ENCODE assay signal across 24 mouse cellular contexts in the genomic region with DNA sequence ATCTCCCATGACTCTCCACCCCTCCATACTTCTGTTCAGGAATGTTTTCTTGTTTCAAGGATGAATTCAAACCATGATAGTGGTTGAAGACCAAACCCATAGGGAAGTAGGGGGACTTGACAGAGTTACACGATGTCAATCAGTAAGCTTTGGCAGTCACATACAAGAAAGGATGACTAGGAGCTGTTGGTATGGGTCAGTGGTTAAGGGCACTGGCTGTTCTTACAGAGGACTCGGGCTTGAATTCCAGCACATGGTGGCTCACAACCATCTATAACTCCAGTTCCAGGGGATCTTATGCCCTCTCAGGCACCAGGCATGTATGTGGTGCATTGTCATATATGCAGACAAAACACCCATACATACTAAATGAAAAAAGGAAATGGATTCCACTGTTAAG. TPM values are rescaled to one million over a fixed set of nuclear protein-coding genes. Genes with fewer than 3 reads are reported as not detected.
A peak's percentile ranks its signal among the peaks of the same experiment; 100 is the strongest.
DNase-seq lines count a peak whose midpoint lies in the region; ATAC-seq and TF ChIP-seq lines count a peak whose summit lies in the region.
"Had no signal": no experiment of that assay in that cellular context is flagged by ENCODE, and none has a peak within 500 bp of the region (broad histone marks: within the 10 kb centered on the region; RNA-seq: fewer than 3 reads in every experiment).

No protein-coding gene starts in this region.

- H3K79me2 ChIP-seq in MEL (ENCODE audit: control insufficient read depth, insufficient read depth, low read length, poor library complexity): peaks cover 97% of the 10 kb centered on the region

- no peak for ATAC-seq in midbrain, embryonic 11.5 days (ENCODE audit: low FRiP score)
- ATAC-seq in midbrain, embryonic 16.5 days: no peak
- no peak for ATAC-seq in activated CD4-positive, CD25-positive, alpha-beta regulatory T cell, adult 4 months
- ATAC-seq: CD4-positive, CD25-positive, alpha-beta regulatory T cell, adult 4 months; Patski had no signal

- DNase-seq in kidney, adult 2 months: peak; percentile 58
- no peak for DNase-seq in kidney, postnatal 4 days
- peak; percentile 72 for DNase-seq in midbrain, embryonic 11.5 days (ENCODE audit: low spot score, missing footprints)
- no peak for DNase-seq in MEL (ENCODE audit: low read depth, low spot score)
- no peak for DNase-seq in lung, postnatal 36 days
- DNase-seq: adrenal gland, adult 2 months; adrenal gland, adult 8-10 months; adrenal gland, postnatal 10 days; adrenal gland, postnatal 14 days; adrenal gland, postnatal 25 days; adrenal gland, postnatal 36 days; B cell, adult 2 months; cerebellum, adult 11 months; cerebellum, adult 11-12 months; cerebellum, adult 18-20 months; cerebellum, adult 2 months; cerebellum, adult 8-10 months had no signal

- TF ChIP-seq POLR2A in kidney, adult 2 months (IDR thresholded peaks at IDR 0.05; ENCODE audit: low read depth, low read length): no peak
- no peak for TF ChIP-seq POLR2A in MEL (IDR thresholded peaks at IDR 0.05; ENCODE audit: control insufficient read depth in 1 of 2, insufficient read depth in 1 of 2, low read depth in 1 of 2, low read length in 2 of 2, poor library complexity in 1 of 2)

- no peaks in the 10 kb centered on the region for H3K27me3 ChIP-seq in kidney, adult 2 months (replicated peaks; ENCODE audit: control insufficient read depth, insufficient read depth, low read length)
- no peaks in the 10 kb centered on the region for H3K27me3 ChIP-seq in midbrain, embryonic 11.5 days (ENCODE audit: control insufficient read depth, insufficient read depth, low read length)
- no peaks in the 10 kb centered on the region for H3K27me3 ChIP-seq in midbrain, embryonic 16.5 days (ENCODE audit: control insufficient read depth, insufficient read depth, low read depth, low read length)
- H3K27me3 ChIP-seq in E14TG2a.4 (ENCODE audit: insufficient read depth, low read length) (no peaks in the 10 kb centered on the region), MEL (ENCODE audit: control insufficient read depth in 1 of 2, insufficient read depth in 2 of 2, low read length in 2 of 2) (no peaks in the 10 kb centered on the region)
- H3K27me3 ChIP-seq: CH12.LX, Patski had no signal

- H3K4me2 ChIP-seq in midbrain, embryonic 11.5 days: no peak overlapping the region
- H3K4me2 ChIP-seq in midbrain, embryonic 16.5 days (ENCODE audit: low read length): no peak overlapping the region

- H3K9me3 ChIP-seq in midbrain, embryonic 11.5 days (ENCODE audit: control insufficient read depth, low read length): no peaks in the 10 kb centered on the region
- H3K9me3 ChIP-seq in midbrain, embryonic 16.5 days (replicated peaks; ENCODE audit: control insufficient read depth, low read length, poor library complexity, severe bottlenecking): no peaks in the 10 kb centered on the region
- H3K9me3 ChIP-seq in E14TG2a.4 (ENCODE audit: low read length) (no peaks in the 10 kb centered on the region), MEL (replicated peaks; ENCODE audit: insufficient read depth, low read length) (no peaks in the 10 kb centered on the region)
- H3K9me3 ChIP-seq: G1E had no signal

- H3K36me3 ChIP-seq in kidney, adult 2 months (ENCODE audit: control insufficient read depth, insufficient read depth, low read length): no peaks in the 10 kb centered on the region
- H3K36me3 ChIP-seq in midbrain, embryonic 11.5 days (ENCODE audit: control insufficient read depth, insufficient read depth, low read length): no peaks in the 10 kb centered on the region
- no peaks in the 10 kb centered on the region for H3K36me3 ChIP-seq in midbrain, embryonic 16.5 days (ENCODE audit: control insufficient read depth, insufficient read depth, low read length)
- peaks cover 100% of the 10 kb centered on the region for H3K36me3 ChIP-seq in E14TG2a.4 (ENCODE audit: insufficient read depth, low read length)
- H3K36me3 ChIP-seq in MEL (ENCODE audit: control insufficient read depth in 1 of 2, insufficient read depth in 2 of 2, low read length in 2 of 2): peaks cover 20 to 38% of the 10 kb centered on the region in 2 experiments

- no peak overlapping the region for H3K4me3 ChIP-seq in kidney, adult 2 months (ENCODE audit: insufficient read depth, low read depth, low read length)
- H3K4me3 ChIP-seq in midbrain, embryonic 11.5 days (ENCODE audit: low read depth, low read length): no peak overlapping the region
- H3K4me3 ChIP-seq in midbrain, embryonic 16.5 days (ENCODE audit: low read depth, low read length): no peak overlapping the region
- H3K4me3 ChIP-seq in E14TG2a.4 (replicated peaks; ENCODE audit: low read length) (0 out of 2 replicates have a peak overlapping the region, but pooled peaks have one; percentile 1), MEL (ENCODE audit: control insufficient read depth in 1 of 2, insufficient read depth in 1 of 2, low read depth in 2 of 2, low read length in 2 of 2) (no peak overlapping the region)

- 26% methylated on average over 2 of the region's 2 CpGs for WGBS in kidney, adult 2 months
- WGBS in midbrain, embryonic 11.5 days: 57% methylated on average over 2 of the region's 2 CpGs
- 58% methylated on average over 2 of the region's 2 CpGs for WGBS in midbrain, embryonic 16.5 days

- no peak overlapping the region for H3K9ac ChIP-seq in midbrain, embryonic 11.5 days (ENCODE audit: low read length)
- no peak overlapping the region for H3K9ac ChIP-seq in midbrain, embryonic 16.5 days (ENCODE audit: low read depth, low read length)
- H3K9ac ChIP-seq in MEL (ENCODE audit: control insufficient read depth, low read depth, low read length, poor library complexity, severe bottlenecking): no peak overlapping the region

- H3K27ac ChIP-seq in kidney, adult 2 months (ENCODE audit: insufficient read depth, low read depth, low read length): no peak overlapping the region
- H3K27ac ChIP-seq in midbrain, embryonic 11.5 days (ENCODE audit: low read depth, low read length): no peak overlapping the region
- H3K27ac ChIP-seq in midbrain, embryonic 16.5 days (ENCODE audit: low read length): no peak overlapping the region
- no peak overlapping the region for H3K27ac ChIP-seq in MEL (ENCODE audit: control insufficient read depth, low read depth, low read length)

- TF ChIP-seq CTCF in kidney, adult 2 months (conservative IDR thresholded peaks at IDR 0.05; ENCODE audit: insufficient read depth, insufficient read length, low read depth, low read length): no peak
- TF ChIP-seq CTCF in E14TG2a.4 (conservative IDR thresholded peaks at IDR 0.05; ENCODE audit: low read length): no peak
- no peak for TF ChIP-seq CTCF in MEL (IDR thresholded peaks at IDR 0.05 in 2 of 3, conservative IDR thresholded peaks at IDR 0.05 in 1 of 3; ENCODE audit: control insufficient read depth in 1 of 3, insufficient read depth in 1 of 3, low read depth in 2 of 3, low read length in 3 of 3, poor library complexity in 1 of 3, severe bottlenecking in 1 of 3)

- peaks cover 84% of the 10 kb centered on the region for H3K4me1 ChIP-seq in kidney, adult 2 months (ENCODE audit: control insufficient read depth, insufficient read depth, low read length)
- peaks cover 22% of the 10 kb centered on the region for H3K4me1 ChIP-seq in midbrain, embryonic 11.5 days (ENCODE audit: control insufficient read depth, insufficient read depth, low read length)
- peaks cover 18% of the 10 kb centered on the region for H3K4me1 ChIP-seq in midbrain, embryonic 16.5 days (ENCODE audit: control insufficient read depth, insufficient read depth, low read length)
- H3K4me1 ChIP-seq in E14TG2a.4 (replicated peaks; ENCODE audit: low read depth, low read length) (peaks cover 100% of the 10 kb centered on the region), MEL (ENCODE audit: control insufficient read depth in 1 of 2, insufficient read depth in 2 of 2, low read length in 2 of 2) (peaks cover 0 to 6% of the 10 kb centered on the region in 2 experiments; a peak in 2 of 4 replicates)

- TF ChIP-seq RAD21 in MEL (IDR thresholded peaks at IDR 0.05; ENCODE audit: low read depth, low read length): no peak

- TF ChIP-seq EP300 in MEL (IDR thresholded peaks at IDR 0.05; ENCODE audit: low read depth in 1 of 2, low read length in 2 of 2): no peak

TF ChIP-seq in MEL, 35 proteins besides CTCF, POLR2A, EP300 and RAD21:
- TF ChIP-seq ZKSCAN1 (IDR thresholded peaks at IDR 0.05; ENCODE audit: low read depth, low read length) (no peak), USF2 (IDR thresholded peaks at IDR 0.05; ENCODE audit: borderline replicate concordance in 1 of 2, insufficient read depth in 1 of 2, low read depth in 1 of 2, low read length in 2 of 2) (no peak), ZMIZ1 (IDR thresholded peaks at IDR 0.05; ENCODE audit: low read depth, low read length) (0 out of 2 replicates have a peak, but pooled peaks have one; percentile 4), MEF2A (IDR thresholded peaks at IDR 0.05; ENCODE audit: extremely low read depth, insufficient replicate concordance, low read depth, low read length, poor library complexity, severe bottlenecking) (no peak), HCFC1 (IDR thresholded peaks at IDR 0.05; ENCODE audit: low read depth, low read length) (no peak)

RNA-seq across cellular contexts. Expression of a gene that starts 21.7 kb away (rescaled TPM):
- polyA plus RNA-seq in kidney, adult 2 months (2012; rRNA removed): 29.9 and 30.2 TPM in 2 replicates
- 17.1 and 20.2 TPM in 2 replicates for polyA plus RNA-seq in midbrain, embryonic 11.5 days (2014; fragmentation: Nextera tagmentation; extraction: Ambion mirVana)
- polyA plus RNA-seq in midbrain, embryonic 16.5 days (2015; fragmentation: Nextera tagmentation; extraction: Ambion mirVana): 13.2 and 14.2 TPM in 2 replicates
- total RNA-seq in MEL (2012; rRNA removed): 98.8 and 116 TPM in 2 replicates
- polyA plus RNA-seq in MEL (2012; ENCODE audit: insufficient read depth in 1 of 2, insufficient read length in 2 of 2, low read depth in 1 of 2, low replicate concordance in 2 of 2, missing spikeins in 1 of 2): 100 to 1,000 TPM; 134 to 150 TPM
- polyA plus RNA-seq in activated CD4-positive, CD25-positive, alpha-beta regulatory T cell, adult 4 months (2017; shearing (Covaris generic)): 1 to 10 TPM; 7.4 to 7.6 TPM

Comparison
In these comparisons a context has a peak if more than half of its experiments do, and no peak if none do; other contexts are left out.
1. DNase-seq: peak in kidney, adult 2 months (single experiment) and midbrain, embryonic 11.5 days (single experiment); none in kidney, postnatal 4 days (0 of 2), MEL (single experiment) and lung, postnatal 36 days (single experiment).